In the genomic region with DNA sequence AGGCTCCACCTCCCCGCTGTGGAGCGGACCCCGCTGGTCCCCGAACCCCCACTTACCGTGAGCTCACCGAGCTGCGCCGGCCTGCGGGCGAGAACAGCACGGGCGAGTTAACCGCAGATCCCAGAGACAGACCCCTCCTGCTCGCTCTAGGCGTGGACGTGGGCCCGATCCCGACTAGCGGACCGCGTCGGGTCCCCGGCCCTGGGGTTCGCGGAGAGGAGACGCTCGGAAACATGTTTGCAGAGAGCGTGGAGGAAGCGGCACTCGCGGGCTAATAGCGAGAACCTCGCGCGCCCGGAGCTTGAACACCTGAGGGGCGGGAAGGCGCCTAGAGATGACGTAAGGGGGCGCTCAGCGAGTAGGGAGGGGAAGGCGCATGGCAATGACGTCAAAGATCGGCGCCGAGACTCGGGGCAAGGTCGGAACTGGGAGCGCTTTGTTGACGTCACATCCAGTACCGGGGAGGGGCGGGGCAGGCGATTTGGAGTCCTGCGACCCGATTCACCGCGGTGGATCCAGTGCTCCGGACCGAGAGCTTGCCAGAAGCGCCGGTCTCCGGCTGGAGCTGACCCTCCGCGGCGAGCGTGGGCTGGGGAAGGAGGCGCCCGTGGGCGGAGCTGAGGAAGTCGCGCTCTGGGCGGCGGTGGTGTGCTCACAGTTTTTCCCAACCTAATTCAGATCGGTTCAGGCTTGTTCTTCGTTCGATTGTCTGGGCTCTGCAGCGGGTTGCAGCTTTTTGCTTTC, we compare ENCODE assay signal across 8 mouse cellular contexts. TPM values are rescaled to one million over a fixed set of nuclear protein-coding genes. Genes with fewer than 3 reads are reported as not detected.
DNase-seq lines count a peak whose midpoint lies in the region; ATAC-seq and TF ChIP-seq lines count a peak whose summit lies in the region.

A gene (minus strand): TSS at position 324 of the 744 bp plus-strand sequence.

- peak within 1 kb of the TSS; percentile 96 for H3K4me2 ChIP-seq in CH12.LX (ENCODE audit: insufficient read depth, low read depth, poor library complexity, severe bottlenecking)
- H3K4me2 ChIP-seq in forebrain, embryonic 11.5 days (ENCODE audit: low read depth, low read length, severe bottlenecking): peak within 1 kb of the TSS; percentile 96
- H3K4me2 ChIP-seq in heart, embryonic 16.5 days (ENCODE audit: low read depth, low read length): peak within 1 kb of the TSS; percentile 85
- H3K4me2 ChIP-seq in liver, embryonic 15.5 days: peak within 1 kb of the TSS; percentile 78
- peak within 1 kb of the TSS; percentile 98 for H3K4me2 ChIP-seq in neural tube, embryonic 12.5 days (replicated peaks)

- H3K9ac ChIP-seq in CH12.LX (ENCODE audit: insufficient read depth, low read depth): peak within 1 kb of the TSS; percentile 85
- peak within 1 kb of the TSS; percentile 88 for H3K9ac ChIP-seq in forebrain, embryonic 11.5 days (ENCODE audit: low read length)
- peak within 1 kb of the TSS; percentile 98 for H3K9ac ChIP-seq in heart, embryonic 16.5 days (ENCODE audit: low read length)
- peak within 1 kb of the TSS; percentile 75 for H3K9ac ChIP-seq in liver, embryonic 15.5 days
- peak within 1 kb of the TSS; percentile 78 for H3K9ac ChIP-seq in neural tube, embryonic 12.5 days

- in situ Hi-C loops in CH12.LX (cut with MboI; ENCODE audit: low pct_ligation_motif_present, low pct_unique_long_range_greater_than_20kb, low sequenced_read_pairs): no loop called here

- H3K27me3 ChIP-seq in CH12.LX (replicated peaks): no peaks in the 10 kb centered on the region
- H3K27me3 ChIP-seq in forebrain, embryonic 11.5 days (ENCODE audit: control insufficient read depth, insufficient read depth, low read length): no peaks in the 10 kb centered on the region
- H3K27me3 ChIP-seq in heart, embryonic 16.5 days (ENCODE audit: control insufficient read depth, insufficient read depth, low read length): no peaks in the 10 kb centered on the region
- H3K27me3 ChIP-seq in liver, embryonic 15.5 days: no peaks in the 10 kb centered on the region
- no peaks in the 10 kb centered on the region for H3K27me3 ChIP-seq in neural tube, embryonic 12.5 days (replicated peaks)

- H3K9me3 ChIP-seq in CH12.LX (replicated peaks; ENCODE audit: low read length): no peaks in the 10 kb centered on the region
- no peaks in the 10 kb centered on the region for H3K9me3 ChIP-seq in forebrain, embryonic 11.5 days (ENCODE audit: control insufficient read depth, low read length)
- H3K9me3 ChIP-seq in heart, embryonic 16.5 days (replicated peaks; ENCODE audit: control insufficient read depth, low read length): no peaks in the 10 kb centered on the region
- H3K9me3 ChIP-seq in liver, embryonic 15.5 days (replicated peaks): no peaks in the 10 kb centered on the region
- H3K9me3 ChIP-seq in neural tube, embryonic 12.5 days: no peaks in the 10 kb centered on the region

- peaks cover 13 to 51% of the 10 kb centered on the region in 2 experiments for H3K36me3 ChIP-seq in CH12.LX (replicated peaks in 1 of 2; ENCODE audit: control insufficient read depth in 1 of 2, insufficient read depth in 1 of 2, low read length in 1 of 2)
- H3K36me3 ChIP-seq in forebrain, embryonic 11.5 days (ENCODE audit: control insufficient read depth, insufficient read depth, low read length): peaks cover 2% of the 10 kb centered on the region; the same call in 1 of the 2 replicates
- peaks cover 16% of the 10 kb centered on the region; the same call in 1 of the 2 replicates for H3K36me3 ChIP-seq in heart, embryonic 16.5 days (ENCODE audit: control insufficient read depth, insufficient read depth)
- H3K36me3 ChIP-seq in liver, embryonic 15.5 days (replicated peaks): peaks cover 78% of the 10 kb centered on the region
- H3K36me3 ChIP-seq in neural tube, embryonic 12.5 days: peaks cover 22% of the 10 kb centered on the region

- dilution Hi-C loops in CH12.LX (cut with MboI; ENCODE audit: extremely low pct_ligation_motif_present, extremely low pct_unique_long_range_greater_than_20kb, low sequenced_read_pairs): no loop called here

- no peak for TF ChIP-seq EP300 in CH12.LX (IDR thresholded peaks at IDR 0.05; ENCODE audit: low read length)

- H3K4me1 ChIP-seq in CH12.LX (ENCODE audit: control insufficient read depth in 1 of 2, insufficient read depth in 2 of 2): peaks cover 2 to 22% of the 10 kb centered on the region in 2 experiments; a peak in 2 of 4 replicates
- peaks cover 9% of the 10 kb centered on the region; the same call in 1 of the 2 replicates for H3K4me1 ChIP-seq in forebrain, embryonic 11.5 days (replicated peaks; ENCODE audit: control insufficient read depth, insufficient read depth, low read length)
- peaks cover 11% of the 10 kb centered on the region for H3K4me1 ChIP-seq in heart, embryonic 16.5 days (ENCODE audit: control insufficient read depth, insufficient read depth, low read length)
- H3K4me1 ChIP-seq in liver, embryonic 15.5 days (replicated peaks): peaks cover 34% of the 10 kb centered on the region
- H3K4me1 ChIP-seq in neural tube, embryonic 12.5 days: peaks cover 12% of the 10 kb centered on the region

- ATAC-seq in forebrain, embryonic 11.5 days (replicated peaks; ENCODE audit: low FRiP score): peak; percentile 88
- peak; percentile 81 for ATAC-seq in heart, embryonic 16.5 days (replicated peaks; ENCODE audit: extremely low read depth, insufficient read depth, low FRiP score)
- ATAC-seq in liver, embryonic 15.5 days (ENCODE audit: insufficient read depth): peak; percentile 79
- ATAC-seq in neural tube, embryonic 12.5 days (ENCODE audit: low FRiP score, low read depth): peak; percentile 89

- peaks cover 12% of the 10 kb centered on the region for H3K79me2 ChIP-seq in CH12.LX (replicated peaks; ENCODE audit: control insufficient read depth, extremely low read depth, insufficient read depth, poor library complexity, severe bottlenecking)

- peak; percentile 85 for TF ChIP-seq POLR2A in CH12.LX (IDR thresholded peaks at IDR 0.05; ENCODE audit: low read depth, low read length)

- no peak for TF ChIP-seq CTCF in CH12.LX (conservative IDR thresholded peaks at IDR 0.05 in 1 of 2, IDR thresholded peaks at IDR 0.05 in 1 of 2; ENCODE audit: low read depth in 2 of 2, low read length in 2 of 2)

- 1% methylated on average over 77 of the region's 77 CpGs for WGBS in forebrain, embryonic 11.5 days
- WGBS in heart, embryonic 16.5 days: under 1% methylated on average over 77 of the region's 77 CpGs
- under 1% methylated on average over 77 of the region's 77 CpGs for WGBS in liver, embryonic 15.5 days (ENCODE audit: insufficient replicate concordance)
- WGBS in neural tube, embryonic 12.5 days: under 1% methylated on average over 77 of the region's 77 CpGs

- H3K4me3 ChIP-seq in CH12.LX (replicated peaks in 1 of 3; ENCODE audit: low read depth in 2 of 3, low read length in 2 of 3, poor library complexity in 1 of 3): peak within 1 kb of the TSS; percentile 95 to 99 (median 98)
- H3K4me3 ChIP-seq in forebrain, embryonic 11.5 days (ENCODE audit: low read depth, low read length): peak within 1 kb of the TSS; percentile 99
- H3K4me3 ChIP-seq in heart, embryonic 16.5 days (ENCODE audit: low read length): peak within 1 kb of the TSS; percentile 100
- H3K4me3 ChIP-seq in liver, embryonic 15.5 days (replicated peaks): peak within 1 kb of the TSS; percentile 81
- H3K4me3 ChIP-seq in neural tube, embryonic 12.5 days: peak within 1 kb of the TSS; percentile 98

- peak; percentile 99 for DNase-seq in CH12.LX (ENCODE audit: extremely low read depth)
- DNase-seq in c-Kit-positive CD71-positive TER-119-negative erythroid progenitor cells, embryonic 14.5 days (ENCODE audit: low read depth): peak; percentile 99
- DNase-seq in forebrain, embryonic 11.5 days (ENCODE audit: low spot score): peak; percentile 100
- peak; percentile 99 to 100 for DNase-seq in kidney, postnatal 36 days
- peak; percentile 98 for DNase-seq in telencephalon, adult 2 months (ENCODE audit: low read depth, low spot score)

- H3K27ac ChIP-seq in CH12.LX (ENCODE audit: insufficient read depth, low read depth): no peak within 1 kb of the TSS; the same call in 1 of the 2 replicates
- peak within 1 kb of the TSS; percentile 46; the same call in 1 of the 2 replicates for H3K27ac ChIP-seq in forebrain, embryonic 11.5 days (ENCODE audit: low read depth, low read length)
- peak within 1 kb of the TSS; percentile 91 for H3K27ac ChIP-seq in heart, embryonic 16.5 days (ENCODE audit: low read length)
- peak within 1 kb of the TSS; percentile 87 for H3K27ac ChIP-seq in liver, embryonic 15.5 days (replicated peaks)
- H3K27ac ChIP-seq in neural tube, embryonic 12.5 days: 0 out of 2 replicates have a peak within 1 kb of the TSS, but pooled peaks have one; percentile 8

- no peak for TF ChIP-seq RAD21 in CH12.LX (IDR thresholded peaks at IDR 0.05; ENCODE audit: low read depth, low read length)

TF ChIP-seq in CH12.LX, 34 proteins besides CTCF, POLR2A, EP300 and RAD21 (continues in another document):
- TF ChIP-seq TBP (conservative IDR thresholded peaks at IDR 0.05; ENCODE audit: low read depth, low read length): peak; percentile 63; the same call in 1 of the 2 replicates
- peak; percentile 80; the same call in 1 of the 2 replicates for TF ChIP-seq GABPA (IDR thresholded peaks at IDR 0.05; ENCODE audit: insufficient replicate concordance, low read depth, low read length)
- TF ChIP-seq JUN (IDR thresholded peaks at IDR 0.05; ENCODE audit: insufficient read depth, low read depth, low read length): no peak
- TF ChIP-seq CHD2 (IDR thresholded peaks at IDR 0.05; ENCODE audit: low read length): peak; percentile 94
- no peak for TF ChIP-seq PAX5 (IDR thresholded peaks at IDR 0.05; ENCODE audit: low read length)
- peak; percentile 39; the same call in 1 of the 2 replicates for TF ChIP-seq POLR2AphosphoS2 (IDR thresholded peaks at IDR 0.05; ENCODE audit: low read depth, low read length)
- TF ChIP-seq ETS1 (conservative IDR thresholded peaks at IDR 0.05; ENCODE audit: low read depth, low read length): no peak; the same call in 1 of the 2 replicates
- TF ChIP-seq SIN3A (IDR thresholded peaks at IDR 0.05; ENCODE audit: low read length): peak; percentile 99
- peak; percentile 96 for TF ChIP-seq HCFC1 (IDR thresholded peaks at IDR 0.05; ENCODE audit: low read depth, low read length)
- TF ChIP-seq MXI1 (IDR thresholded peaks at IDR 0.05; ENCODE audit: low read depth, low read length): peak; percentile 96
- TF ChIP-seq SMC3 (IDR thresholded peaks at IDR 0.05; ENCODE audit: low read depth, low read length): no peak
- no peak for TF ChIP-seq RCOR1 (conservative IDR thresholded peaks at IDR 0.05; ENCODE audit: low read depth, low read length)
- no peak for TF ChIP-seq CHD1 (IDR thresholded peaks at IDR 0.05; ENCODE audit: low read depth, low read length)

RNA-seq across cellular contexts. Expression of the gene that starts here (rescaled TPM):
- total RNA-seq in CH12.LX (2012; rRNA removed): 32.8 and 37.1 TPM in 2 replicates
- 49.0 and 51.8 TPM in 2 replicates for total RNA-seq in CH12.LX (2014; rRNA removed)
- 39.6 and 39.7 TPM in 2 replicates for polyA plus RNA-seq in CH12.LX (2012; ENCODE audit: insufficient read length, low read depth)
- 60.6 and 66.8 TPM in 2 replicates for polyA plus RNA-seq in forebrain, embryonic 11.5 days (2014; fragmentation: Nextera tagmentation; extraction: Ambion mirVana)
- 20.3 and 21.6 TPM in 2 replicates for polyA plus RNA-seq in heart, embryonic 16.5 days (2015; fragmentation: Nextera tagmentation; extraction: Ambion mirVana)
- 19.2 and 19.4 TPM in 2 replicates for polyA plus RNA-seq in liver, embryonic 15.5 days (2015; fragmentation: Nextera tagmentation; extraction: Ambion mirVana)
- polyA plus RNA-seq in neural tube, embryonic 12.5 days (2016; fragmentation: Nextera tagmentation; extraction: Ambion mirVana): 38.5 and 39.8 TPM in 2 replicates
